Mouse (Mus musculus) ES-Bruce4 (cell line): ENCODE results near the gene Park7.

Source experiments
- CTCF ChIP-seq: IDR thresholded peaks from one replicate; pipeline ENCODE4 v1.8.1; 2011; ENCODE audit warnings: low read depth, low read length
- EP300 ChIP-seq: IDR thresholded peaks from 2 replicates; pipeline ENCODE4 v1.6.1; 2011; ENCODE audit warnings: low read depth, low read length; ENCODE audit not compliant: insufficient read depth

GRCm38 (mm10) chr4:150962231-150962630, 48.0 kb upstream of the Park7 start:
- TF ChIP-seq EP300, result no peak
- no peak for TF ChIP-seq CTCF
